Mouse (Mus musculus) heart, adult 2 months (tissue): ENCODE results near the gene Fastkd3. TPM values are rescaled to one million over a fixed set of nuclear protein-coding genes. Genes with fewer than 3 reads are reported as not detected.

Experiments
- DNase-seq, 2 experiments: peaks; one replicate each; pipeline ENCODE4 v3.0.0; 2021
- H3K27ac ChIP-seq: fragments of 200-600 bp; 2 replicates; pipeline ENCODE4 v1.8.1; 2022
- H3K27me3 ChIP-seq: fragments of 200-500 bp; 2 replicates; pipeline ENCODE4 v1.6.1; 2012; ENCODE audit warnings: mild to moderate bottlenecking, low read length, inconsistent platforms, mixed read lengths; ENCODE audit not compliant: control insufficient read depth, insufficient read depth
- H3K36me3 ChIP-seq: fragments of 200-500 bp; 2 replicates; pipeline ENCODE4 v1.6.1; 2012; ENCODE audit warnings: low read length, inconsistent platforms; ENCODE audit not compliant: control insufficient read depth, insufficient read depth
- H3K4me1 ChIP-seq: fragments of 200-500 bp; 2 replicates; pipeline ENCODE4 v1.6.1; 2011; ENCODE audit warnings: low read length; ENCODE audit not compliant: control insufficient read depth, insufficient read depth
- H3K4me3 ChIP-seq: fragments of 200-600 bp; 2 replicates; pipeline ENCODE4 v1.8.1; 2022
- H3K79me2 ChIP-seq: fragments of 200-500 bp; replicated peaks from 2 replicates; pipeline ENCODE4 v1.6.1; 2012; ENCODE audit warnings: mild to moderate bottlenecking, inconsistent platforms, low read length, moderate library complexity, mixed read lengths; ENCODE audit not compliant: control insufficient read depth, insufficient read depth
- H3K9ac ChIP-seq: fragments of 200-500 bp; 2 replicates; pipeline ENCODE4 v1.6.1; 2012; ENCODE audit warnings: low read depth, mild to moderate bottlenecking, control low read depth, inconsistent platforms, low read length, mixed read lengths
- CTCF ChIP-seq: fragments of 200-600 bp; IDR thresholded peaks from 2 replicates; pipeline ENCODE4 v1.8.1; 2022; ENCODE audit warnings: antibody characterized with exemption, mild to moderate bottlenecking, moderate library complexity
- EP300 ChIP-seq: fragments of 200-500 bp; IDR thresholded peaks from 2 replicates; pipeline ENCODE4 v1.6.1; 2011; ENCODE audit warnings: low read depth, low read length, control low read depth; ENCODE audit not compliant: insufficient read depth
- POLR2A ChIP-seq: fragments of 200-500 bp; IDR thresholded peaks from 2 replicates; pipeline ENCODE4 v1.6.1; 2011; ENCODE audit warnings: mild to moderate bottlenecking, low read depth, low read length, control low read depth; ENCODE audit not compliant: insufficient read depth
- WGBS: fragments of 180-500 bp; shearing (Covaris S2); methylation state at CpG from one replicate; pipeline ENCODE4 v1.1.7; 2018; 5-methylcytosine and 5-hydroxymethylcytosine counted together
- intact Hi-C: fragments of 180-260 bp; cut with DNase I; formaldehyde crosslinking; loops from one replicate; pipeline ENCODE4 v1.15.1; 2025
- polyA plus RNA-seq: library from polyadenylated mRNA; depleted of rRNA; stranded (reverse); fragments of >200 nt; gene quantifications from 2 replicates; pipeline ENCODE4 v1.2.3, GENCODE M21; 2012; rRNA removed
- total RNA-seq, 2 experiments: library from RNA; stranded (reverse); gene quantifications; 2 replicates each; pipeline ENCODE4 v1.2.3; 2021

Gene Fastkd3
- total and polyA plus RNA-seq, 3 experiments: 12.0 to 15.2 (median 13.3) TPM

DNA sequence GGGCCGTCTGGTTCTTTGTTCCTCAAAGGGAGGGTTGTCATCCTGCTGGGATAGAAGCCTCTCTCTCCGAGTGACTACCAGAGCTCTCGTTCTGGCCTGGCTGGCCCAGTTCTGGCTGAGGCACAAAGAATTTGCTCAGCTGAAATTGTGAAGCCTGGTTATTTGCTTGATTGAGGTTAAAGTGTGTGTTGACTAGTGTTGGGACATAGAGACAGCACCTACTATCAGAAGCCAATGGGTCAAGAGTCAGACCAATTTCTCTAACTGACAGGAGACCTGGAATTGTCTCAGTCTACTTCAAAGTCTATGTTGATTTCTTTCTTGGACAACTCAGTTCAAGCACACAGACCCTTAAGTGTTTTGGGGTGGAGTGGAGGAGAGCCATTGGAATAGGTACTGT, 45.0 kb downstream of the Fastkd3 start:
- Histone ChIP-seq H3K4me3 (no peak overlapping the region), H3K27ac (no peak overlapping the region), H3K36me3 (no peaks in the 10 kb centered on the region), H3K79me2 (no peaks in the 10 kb centered on the region), H3K4me1 (no peaks in the 10 kb centered on the region), H3K9ac (no peak overlapping the region), H3K27me3 (no peaks in the 10 kb centered on the region)
- WGBS: 55% methylated on average over 3 of the region's 3 CpGs
- TF ChIP-seq CTCF (no peak), POLR2A (no peak), EP300 (no peak)
- no peak for DNase-seq
- intact Hi-C loops: no loop called here

Other genes starting within 250 kb of the Fastkd3 start
- gene Mtrr, start 85 bp upstream of the Fastkd3 start, total RNA-seq: 10 to 100 TPM; 15.8 to 19.3 TPM
- gene Mtrr, start 85 bp upstream of the Fastkd3 start, polyA plus RNA-seq: 9.2 and 10.5 TPM in 2 replicates
- gene 1700001L19Rik, start 15.2 kb downstream of the Fastkd3 start, total RNA-seq: not detected
- gene 1700001L19Rik, start 15.2 kb downstream of the Fastkd3 start, polyA plus RNA-seq: 0.10 TPM in 1 of 2 replicates, not detected in the other